In the genomic region with DNA sequence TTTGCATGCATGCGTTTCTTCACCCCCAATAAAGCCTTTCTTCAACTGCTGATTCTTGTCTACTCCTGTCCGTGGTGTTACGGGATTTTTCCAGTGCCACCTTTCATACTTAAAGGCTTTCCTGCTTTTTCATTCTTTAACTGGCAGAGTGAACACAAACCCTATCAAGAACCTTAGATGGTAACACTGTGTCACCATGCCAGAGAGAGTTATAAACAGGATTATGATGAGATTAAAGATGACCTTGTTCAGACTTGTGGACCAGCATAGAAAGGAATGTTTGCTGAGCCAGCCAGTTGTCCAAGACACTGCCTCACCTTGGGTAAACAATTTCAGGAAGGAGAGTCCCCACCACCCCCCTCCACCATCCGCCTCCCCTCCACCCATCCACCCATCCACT, we compare ENCODE assay signal across 28 mouse cellular contexts. TPM values are rescaled to one million over a fixed set of nuclear protein-coding genes. Genes with fewer than 3 reads are reported as not detected.
"Had no signal": no experiment of that assay in that cellular context is flagged by ENCODE, and none has a peak within 500 bp of the region (broad histone marks: within the 10 kb centered on the region; RNA-seq: fewer than 3 reads in every experiment).

No protein-coding gene starts in this region.

- H3K4me2 ChIP-seq: lung, embryonic 14.5 days; midbrain, embryonic 13.5 days; neural tube, embryonic 13.5 days had no signal

- H3K9ac ChIP-seq: liver, embryonic 14.5 days; liver, postnatal 0 days; lung, embryonic 14.5 days; midbrain, embryonic 13.5 days; neural tube, embryonic 13.5 days had no signal

- DNase-seq: kidney, adult 2 months; kidney, postnatal 25 days; layer of hippocampus, adult 9-11 months; liver, postnatal 0 days; lung, embryonic 14.5 days; lung, postnatal 36 days; retina, postnatal 1 day; thymus, adult 2 months; thymus, postnatal 25 days had no signal

- H3K4me3 ChIP-seq: layer of hippocampus, adult 2 months; left cerebral cortex, adult 2 months; megakaryocyte, embryonic 14.5 days; midbrain, embryonic 10.5 days; midbrain, embryonic 13.5 days; myocyte; neural tube, embryonic 13.5 days had no signal

- H3K27ac ChIP-seq: layer of hippocampus, adult 2 months; left cerebral cortex, adult 2 months; liver, embryonic 14.5 days; neural tube, embryonic 13.5 days had no signal

- H3K27me3 ChIP-seq: megakaryocyte, embryonic 14.5 days; midbrain, embryonic 13.5 days; neural tube, embryonic 13.5 days had no signal

- H3K9me3 ChIP-seq: megakaryocyte, embryonic 14.5 days; midbrain, embryonic 10.5 days; midbrain, embryonic 13.5 days; neural tube, embryonic 13.5 days had no signal

- H3K4me1 ChIP-seq: megakaryocyte, embryonic 14.5 days had no signal

- ATAC-seq: intestine, postnatal 0 days; liver, postnatal 0 days; lung, postnatal 0 days; midbrain, embryonic 13.5 days; midbrain, embryonic 16.5 days had no signal

- H3K36me3 ChIP-seq: midbrain, embryonic 10.5 days; midbrain, embryonic 13.5 days; neural tube, embryonic 13.5 days had no signal

RNA-seq across cellular contexts. Expression of a gene that starts 23.3 kb away (rescaled TPM):
- polyA plus RNA-seq: intestine, postnatal 0 days; kidney, adult 2 months; kidney, embryonic 14.5 days; kidney, postnatal 0 days; large intestine, adult 2 months; limb, embryonic 11.5 days; limb, embryonic 14.5 days; liver, adult 2 months; liver, embryonic 14.5 days; liver, postnatal 0 days; lung, embryonic 14.5 days; lung, postnatal 0 days; midbrain, embryonic 10.5 days; midbrain, embryonic 13.5 days; midbrain, embryonic 16.5 days; myocyte; neural tube, embryonic 13.5 days; small intestine, adult 2 months; spleen, adult 2 months; thymus, adult 2 months had no signal
